Mouse (Mus musculus) kidney, postnatal 14 days (tissue): Measurements from ENCODE around the gene Mxra7.
"Not testable (repeated sequence)": the region's sequence is repeated elsewhere in the genome, so short reads cannot be mapped to it uniquely, and the experiment has no call there.

Experiments used
- DNase-seq: peaks from one replicate; pipeline ENCODE4 v3.0.0; 2022; ENCODE audit warnings: mixed read lengths

Mxra7 gene

DNA sequence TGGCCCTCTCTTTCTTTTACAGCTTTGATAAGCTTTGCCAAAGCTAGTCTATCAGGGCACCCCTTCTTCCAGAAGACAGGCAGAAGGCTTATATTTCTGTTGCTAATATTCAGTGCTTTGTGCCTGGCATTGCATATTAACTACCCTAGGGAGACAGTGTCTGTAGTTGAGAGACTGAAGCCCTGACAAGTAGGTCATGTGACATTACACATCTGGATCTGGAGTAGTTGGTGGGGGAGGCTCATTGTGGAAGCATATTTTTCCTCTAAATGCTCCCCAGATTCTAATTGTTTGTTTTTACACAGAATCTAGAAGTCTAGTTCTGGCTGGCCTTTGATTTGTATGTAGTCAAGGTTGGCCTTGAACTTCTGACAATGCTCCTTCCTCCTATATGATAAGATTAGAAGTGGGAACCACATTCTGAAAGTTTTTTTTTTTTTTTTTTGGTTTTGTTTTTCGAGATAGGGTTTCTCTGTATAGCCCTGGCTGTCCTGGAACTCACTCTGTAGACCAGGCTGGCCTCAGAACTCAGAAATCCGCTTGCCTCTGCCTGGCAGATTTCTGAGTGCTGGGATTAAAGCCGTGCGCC lies 18.8 kb upstream of the Mxra7 start:
- no peak for DNase-seq

- peak; percentile 99 for DNase-seq
These were observed 15.7 kb upstream of the Mxra7 start, which contains the start of the genes Mettl23 and Jmjd6 for GRCm38 (mm10) chr11:116843261-116844233. Gene Mettl23, plus strand, starts transcription at chr11:116843278. Gene Jmjd6, minus strand, starts transcription at chr11:116843449.

DNA sequence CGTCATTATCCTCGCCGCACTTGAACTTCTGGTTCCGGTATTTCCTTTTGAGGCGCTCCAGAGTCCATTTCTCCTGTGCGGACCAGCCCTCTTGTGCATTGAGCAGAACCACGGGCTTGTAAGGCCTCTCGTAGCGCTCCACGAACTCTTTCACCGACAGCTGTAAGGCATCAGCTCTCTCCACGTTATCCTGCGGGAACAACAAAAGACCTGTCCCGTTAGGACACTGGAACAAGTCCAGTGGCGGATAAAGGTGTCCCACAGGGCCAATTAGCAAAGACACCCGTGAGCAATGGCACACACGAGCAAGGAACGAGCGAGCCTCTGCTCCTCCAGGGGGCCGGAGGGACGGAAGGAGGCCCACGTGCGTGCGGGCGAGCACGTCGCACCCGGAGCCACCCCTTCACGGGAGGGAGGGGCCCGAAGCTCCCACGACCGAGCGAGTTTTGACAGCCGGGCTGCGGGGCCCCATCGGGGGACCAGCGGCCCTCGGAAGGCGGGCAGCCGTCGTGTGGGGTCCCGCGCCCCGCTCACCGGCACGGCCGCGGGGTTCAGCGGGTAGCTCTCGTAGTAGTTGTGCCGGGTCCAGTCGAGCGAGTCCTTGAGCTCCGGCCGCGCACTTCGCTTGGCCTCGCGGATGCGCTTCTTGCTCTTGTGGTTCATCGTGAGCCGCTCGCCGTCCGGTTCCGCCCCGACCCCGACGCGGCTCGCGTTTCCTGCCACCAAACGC lies 14.8 kb upstream of the Mxra7 start:
- peak; percentile 80 for DNase-seq

GRCm38 (mm10) chr11:116840748-116841147 lies 12.9 kb upstream of the Mxra7 start:
- DNase-seq, result no peak

DNA sequence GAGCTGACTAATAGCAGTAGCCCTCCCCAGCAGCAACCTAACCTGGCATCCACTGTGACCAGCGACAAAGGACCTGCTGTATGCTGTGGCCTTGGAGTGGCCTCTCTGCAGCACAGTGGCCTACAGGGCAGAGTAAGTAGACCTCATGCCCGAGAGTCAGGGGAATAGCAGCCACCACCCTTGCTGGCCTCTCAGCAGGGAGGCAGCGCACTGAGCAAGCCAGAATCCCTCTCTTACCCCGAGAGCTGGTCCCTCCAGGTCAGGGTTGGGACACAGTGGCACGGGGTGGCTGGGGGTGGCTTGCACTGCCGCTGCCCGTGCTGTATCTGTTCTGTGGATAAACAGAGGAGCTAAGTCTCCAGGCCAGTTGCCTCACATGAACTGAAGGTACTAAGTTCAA lies 11.8 kb upstream of the Mxra7 start:
- DNase-seq, result no peak

DNA sequence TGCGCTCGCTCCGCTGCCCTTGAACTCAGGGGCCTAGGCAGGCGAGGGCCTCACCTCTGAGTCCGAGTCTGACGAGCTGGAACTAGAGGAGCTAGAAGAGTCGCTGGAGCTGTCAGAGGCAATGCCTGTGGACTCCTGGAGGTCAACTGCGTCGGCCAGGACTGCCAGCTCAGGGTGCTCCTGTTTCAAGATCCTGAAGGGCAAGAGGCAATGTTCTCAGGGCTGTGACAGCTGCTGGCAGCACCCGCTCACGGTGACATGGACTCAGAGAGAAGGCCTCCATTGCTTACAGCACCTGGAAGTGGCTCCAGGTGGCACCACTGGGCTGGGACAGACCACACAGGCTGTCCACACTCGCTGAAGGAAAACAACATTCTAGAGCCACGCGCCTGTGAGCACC lies 11.1 kb upstream of the Mxra7 start:
- DNase-seq, result no peak

GRCm38 (mm10) chr11:116837441-116837840 lies 9.6 kb upstream of the Mxra7 start:
- DNase-seq, result no peak

GRCm38 (mm10) chr11:116836283-116836682 lies 8.4 kb upstream of the Mxra7 start:
- DNase-seq, result no peak

DNA sequence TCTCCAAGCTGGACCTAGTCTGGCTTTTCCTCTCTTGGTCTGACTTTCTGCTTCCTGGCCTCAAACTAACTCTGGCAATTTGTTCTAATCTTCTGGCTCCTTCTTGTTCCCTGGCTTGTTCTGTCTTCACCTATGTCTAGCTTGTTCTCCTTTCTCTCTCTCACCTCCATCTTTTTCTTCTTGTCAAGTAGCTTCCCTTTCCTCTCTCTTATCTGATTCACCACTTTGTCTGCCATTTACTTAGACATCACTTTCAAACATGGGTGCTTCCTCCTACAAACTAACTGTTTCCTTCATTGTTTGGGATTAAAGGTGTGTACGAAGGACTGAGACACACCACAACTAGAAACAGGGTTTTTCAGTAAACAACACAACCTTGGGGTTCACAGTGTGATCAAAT lies 7.1 kb upstream of the Mxra7 start:
- no peak for DNase-seq

- DNase-seq, result no peak
These were observed 4.4 kb upstream of the Mxra7 start for GRCm38 (mm10) chr11:116832172-116832685.

- no peak for DNase-seq
These were observed 1.0 kb downstream of the Mxra7 start for GRCm38 (mm10) chr11:116826550-116827504.

DNA sequence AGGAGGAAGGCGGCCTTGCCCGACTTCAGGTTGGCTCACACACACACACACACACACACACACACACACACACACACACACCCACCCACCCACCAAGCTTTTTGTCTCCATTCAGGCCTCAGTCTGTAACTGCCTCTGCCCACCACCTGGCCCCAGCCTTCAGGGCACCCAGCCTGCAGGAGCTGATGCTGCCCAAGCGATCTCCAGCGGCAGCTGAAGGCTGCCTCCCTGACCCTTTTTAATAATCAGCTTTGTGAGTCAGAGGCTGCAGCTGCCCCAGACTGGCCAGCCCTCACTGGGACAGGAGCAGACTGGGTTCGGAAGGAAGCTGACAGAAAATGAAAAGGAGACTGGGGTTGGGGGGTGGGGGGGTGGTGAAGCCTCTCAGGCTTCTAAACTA lies 2.6 kb downstream of the Mxra7 start:
- no peak for DNase-seq

DNA sequence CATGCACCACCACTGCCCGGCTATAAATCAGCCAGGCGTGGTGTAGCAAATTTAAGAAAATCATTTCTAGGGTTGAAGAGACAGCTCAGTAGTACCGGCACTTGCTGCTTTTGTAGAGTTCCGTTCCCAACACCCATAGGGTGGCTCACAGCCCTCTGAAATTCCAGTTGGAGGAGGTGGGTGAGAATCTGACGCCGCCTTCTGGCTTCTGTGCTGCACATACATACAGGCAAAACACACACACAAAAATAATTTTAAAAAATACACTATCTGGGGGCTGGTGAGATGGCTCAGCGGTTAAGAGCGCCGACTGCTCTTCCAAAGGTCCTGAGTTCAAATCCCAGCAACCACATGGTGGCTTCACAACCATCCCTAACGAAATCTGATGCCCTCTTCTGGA lies 4.0 kb downstream of the Mxra7 start:
- DNase-seq, result not testable (repeated sequence)

DNA sequence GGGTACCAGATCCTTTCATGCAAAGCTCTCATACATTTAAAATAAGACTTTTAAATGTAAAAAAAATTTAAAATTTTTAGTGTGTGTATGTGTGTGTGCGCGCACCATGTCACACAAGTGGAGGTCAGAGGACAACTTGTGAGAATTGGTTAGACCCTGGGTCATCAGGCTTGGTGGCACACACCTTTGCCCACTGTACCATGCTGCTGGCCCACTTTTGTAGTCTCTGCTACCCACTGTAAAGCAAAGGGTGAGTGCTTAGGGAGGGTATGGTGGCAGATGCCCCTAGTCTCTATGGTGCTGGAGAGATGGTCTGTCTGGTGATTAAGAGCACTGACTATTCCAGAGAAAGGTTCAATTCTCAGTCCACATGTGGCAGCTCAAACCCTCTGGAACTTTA lies 4.6 kb downstream of the Mxra7 start:
- DNase-seq, result no peak

DNA sequence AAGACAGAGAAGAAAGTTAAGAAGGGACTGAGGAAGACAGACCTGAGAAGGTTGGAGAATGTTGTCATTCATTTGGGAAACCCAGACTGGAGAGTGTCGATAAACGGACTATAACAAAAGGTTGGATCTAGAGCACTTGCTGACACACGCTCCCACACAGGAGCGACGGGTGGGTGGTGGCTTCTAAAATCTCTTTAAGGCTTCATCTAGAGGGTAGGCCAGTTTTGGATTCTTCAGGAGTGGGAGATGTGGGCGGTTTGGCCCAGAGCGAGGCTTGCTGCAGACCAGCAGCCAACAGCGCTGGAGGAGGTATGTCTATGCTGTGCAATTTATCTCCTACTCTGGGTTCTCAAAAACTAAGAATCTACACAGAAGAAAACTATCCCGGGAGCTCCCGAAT lies 5.2 kb downstream of the Mxra7 start:
- no peak for DNase-seq

GRCm38 (mm10) chr11:116822215-116822614 lies 5.6 kb downstream of the Mxra7 start:
- no peak for DNase-seq

- no peak for DNase-seq
These were observed 6.5 kb downstream of the Mxra7 start for GRCm38 (mm10) chr11:116821057-116821940.

- no peak for DNase-seq
These were observed 7.8 kb downstream of the Mxra7 start for GRCm38 (mm10) chr11:116819932-116820593.

GRCm38 (mm10) chr11:116818722-116819121 lies 9.1 kb downstream of the Mxra7 start:
- peak; percentile 32 for DNase-seq

DNA sequence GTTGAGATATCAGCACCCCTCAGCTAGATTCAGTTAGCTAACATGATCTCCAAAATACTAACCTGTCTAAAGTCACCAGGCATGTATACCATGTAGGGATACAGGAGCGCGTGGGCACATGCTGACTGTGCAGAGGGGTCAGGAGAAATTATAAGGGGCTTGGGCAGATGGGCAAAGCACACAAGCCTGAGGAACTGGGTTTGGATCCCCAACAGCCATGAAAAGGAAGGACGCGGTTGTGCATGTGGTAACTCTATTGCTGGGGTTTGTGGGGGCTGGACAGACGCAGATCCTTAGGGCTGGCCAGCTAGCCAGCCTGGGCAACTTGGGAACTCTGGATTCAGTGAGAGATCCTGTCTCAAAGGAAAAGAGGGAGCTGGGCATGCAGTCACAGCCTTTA lies 10.3 kb downstream of the Mxra7 start:
- DNase-seq, result no peak
